Mouse (Mus musculus) CD8-positive naive resting alpha-beta T cell, adult 2 months (primary cell): ENCODE measurements around the gene Iqcj.

ENCODE experiments used
- DNase-seq, 2 experiments: peaks; one replicate each; pipeline ENCODE4 v3.0.0; 2022; ENCODE audit warnings: low read depth in 2 of 2, low spot score in 2 of 2

Iqcj gene

GRCm38 (mm10) chr3:67892026-67892705, at the start of gene Iqcj, which contains the start of gene Iqschfp:
TSS of gene Iqcj (plus strand) at chr3:67892220.
TSS of gene Iqschfp (plus strand) at chr3:67892232.
- no peak for DNase-seq

GRCm38 (mm10) chr3:67852397-67852796, 39.6 kb upstream of the Iqcj start:
- DNase-seq = no peak

GRCm38 (mm10) chr3:67861524-67861923, 30.5 kb upstream of the Iqcj start:
- DNase-seq = no peak

- DNase-seq = no peak
Observed at GRCm38 (mm10) chr3:67867420-67868065, 24.5 kb upstream of the Iqcj start.

- no peak for DNase-seq
Observed at GRCm38 (mm10) chr3:67869424-67869823, 22.6 kb upstream of the Iqcj start.

- no peak for DNase-seq
Observed at GRCm38 (mm10) chr3:67877253-67877652, 14.8 kb upstream of the Iqcj start.

GRCm38 (mm10) chr3:67884335-67884734, 7.7 kb upstream of the Iqcj start:
- no peak for DNase-seq

GRCm38 (mm10) chr3:67886176-67886575, 5.8 kb upstream of the Iqcj start:
- no peak for DNase-seq

- no peak for DNase-seq
Observed at GRCm38 (mm10) chr3:67887251-67887650, 4.8 kb upstream of the Iqcj start.

- no peak for DNase-seq
Observed at GRCm38 (mm10) chr3:67892768-67893167, 748 bp downstream of the Iqcj start.

GRCm38 (mm10) chr3:67902517-67902916, 10.5 kb downstream of the Iqcj start:
- no peak for DNase-seq

- DNase-seq = no peak
Observed at GRCm38 (mm10) chr3:67908586-67908985, 16.6 kb downstream of the Iqcj start.

- no peak for DNase-seq
Observed at GRCm38 (mm10) chr3:67918098-67918497, 26.1 kb downstream of the Iqcj start.

- no peak for DNase-seq
Observed at GRCm38 (mm10) chr3:67918634-67919259, 26.7 kb downstream of the Iqcj start.

- DNase-seq = no peak
Observed at GRCm38 (mm10) chr3:67923095-67923494, 31.1 kb downstream of the Iqcj start.

GRCm38 (mm10) chr3:67925453-67925852, 33.4 kb downstream of the Iqcj start:
- no peak for DNase-seq

- DNase-seq = no peak
Observed at GRCm38 (mm10) chr3:67930424-67931133, 38.6 kb downstream of the Iqcj start.

GRCm38 (mm10) chr3:67931181-67931580, 39.2 kb downstream of the Iqcj start:
- DNase-seq = no peak

GRCm38 (mm10) chr3:67931914-67932313, 39.9 kb downstream of the Iqcj start:
- DNase-seq = no peak

- DNase-seq = no peak
Observed at GRCm38 (mm10) chr3:67935829-67936228, 43.8 kb downstream of the Iqcj start.

GRCm38 (mm10) chr3:67947000-67947399, 55.0 kb downstream of the Iqcj start:
- DNase-seq = no peak

- no peak for DNase-seq
Observed at GRCm38 (mm10) chr3:67952517-67952940, 60.5 kb downstream of the Iqcj start.
